Mouse (Mus musculus): Measurements from ENCODE around the gene Uqcc3. TPM values are rescaled to one million over a fixed set of nuclear protein-coding genes. Genes with fewer than 3 reads are reported as not detected.
"Not testable (repeated sequence)": the region's sequence is repeated elsewhere in the genome, so short reads cannot be mapped to it uniquely, and the experiment has no call there.

Uqcc3 gene
- polyA plus RNA-seq, 1 experiment, result 37.6 TPM

DNA sequence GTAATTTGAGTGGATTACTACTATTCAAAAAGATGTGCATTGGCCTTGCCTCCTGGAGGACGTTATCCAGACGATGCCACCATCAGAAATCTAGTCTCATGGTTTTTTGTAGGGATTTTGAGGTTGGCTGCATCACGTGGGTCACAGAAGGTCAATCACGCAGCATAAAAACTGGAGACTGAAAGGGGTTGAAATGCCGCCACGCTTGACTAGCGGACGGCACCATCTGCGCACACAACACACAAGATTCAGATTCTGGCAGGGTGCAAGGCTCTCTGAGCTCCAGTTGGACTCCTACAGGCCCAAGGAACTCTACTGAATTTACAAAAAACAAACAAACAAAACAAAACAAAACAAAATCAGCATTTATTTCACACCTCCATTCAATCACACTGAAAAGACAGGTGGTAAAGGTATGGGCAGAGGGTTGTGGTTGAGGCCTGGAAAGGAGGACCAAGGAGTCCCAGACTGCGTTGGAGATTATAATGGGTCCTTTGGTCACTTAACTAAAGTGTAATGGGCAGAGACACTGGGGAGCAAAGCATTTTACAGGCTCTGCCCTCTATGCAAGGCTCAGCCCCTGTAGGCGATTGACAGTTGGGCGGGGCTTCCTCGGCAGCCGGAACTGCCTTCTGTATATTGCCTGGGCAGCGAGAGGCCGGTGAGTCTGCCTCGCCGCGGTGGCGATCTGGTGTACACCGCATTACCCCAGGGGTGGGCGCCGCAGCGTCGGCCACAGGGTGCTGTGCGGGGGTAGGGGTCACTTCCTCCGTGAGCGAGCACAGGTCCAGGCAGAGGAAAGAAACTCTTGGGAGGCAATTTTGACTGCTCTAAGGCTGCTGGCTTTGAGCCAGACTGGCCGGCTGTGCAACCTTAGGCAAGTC lies 40.6 kb downstream of the Uqcc3 start:
- WGBS, result 27% methylated on average over 29 of the region's 29 CpGs
- TF ChIP-seq CTCF (IDR thresholded peaks at IDR 0.05; ENCODE audit: insufficient read depth, low read length) (no peak), POLR2A (IDR thresholded peaks at IDR 0.05; ENCODE audit: borderline replicate concordance, extremely low read depth, low read depth, low read length) (peak; percentile 65; the same call in 1 of the 2 replicates)
- peak; percentile 75 for DNase-seq
- peak overlapping the region; percentile 74 for H3K4me3 ChIP-seq (replicated peaks; ENCODE audit: extremely low read depth, low read depth, low read length)
- peaks cover 8% of the 10 kb centered on the region; the same call in 1 of the 2 replicates for H3K4me1 ChIP-seq (ENCODE audit: control insufficient read depth, insufficient read depth, low read length)

DNA sequence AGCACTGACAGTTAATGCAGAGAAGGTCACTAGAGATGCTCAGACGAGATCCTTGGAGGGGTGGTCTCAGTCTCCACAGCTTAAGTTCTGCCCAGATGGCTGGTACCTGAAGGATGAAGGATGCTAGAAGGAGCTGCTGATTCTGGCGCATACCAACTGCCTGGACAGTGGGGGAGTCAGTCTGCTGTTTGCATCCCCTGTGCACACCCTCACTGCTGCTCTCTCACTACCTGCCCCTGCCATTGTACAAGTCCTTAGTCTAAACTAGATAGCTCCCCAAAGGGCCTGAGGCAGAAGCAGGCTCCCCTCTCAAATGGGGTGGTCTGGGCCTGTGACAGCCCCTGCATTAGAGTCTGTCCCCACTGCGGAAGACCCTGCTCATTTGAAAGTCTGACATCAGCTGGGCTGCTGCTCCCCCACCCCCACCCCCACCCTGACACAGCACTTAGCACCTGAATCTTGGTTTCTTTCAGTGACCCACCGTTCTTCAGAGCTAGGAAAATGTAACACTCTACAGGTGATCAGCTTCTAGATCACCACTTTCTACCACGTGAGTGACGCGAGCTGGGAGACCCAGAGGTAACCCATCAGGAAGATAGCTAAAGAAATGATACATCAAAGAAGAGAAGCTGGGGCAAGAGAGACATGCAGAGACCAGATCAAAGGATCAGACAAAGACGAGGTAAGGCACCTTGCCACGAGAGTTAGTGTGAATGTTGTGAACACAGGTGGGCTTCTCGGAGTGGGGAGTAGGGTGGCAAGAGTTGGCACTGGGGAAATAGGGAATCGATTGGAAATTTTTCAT lies 41.4 kb downstream of the Uqcc3 start, which contains the start of gene Gng3:
Gene Gng3 (minus strand): TSS at position 92 of the 805 bp plus-strand sequence.
- TF ChIP-seq POLR2A (IDR thresholded peaks at IDR 0.05; ENCODE audit: borderline replicate concordance, extremely low read depth, low read depth, low read length) (no peak), CTCF (IDR thresholded peaks at IDR 0.05; ENCODE audit: insufficient read depth, low read length) (no peak)
- WGBS, result 81% methylated on average over 11 of the region's 11 CpGs
- Histone ChIP-seq H3K4me3 (replicated peaks; ENCODE audit: extremely low read depth, low read depth, low read length) (peak within 1 kb of the TSS; percentile 72), H3K4me1 (ENCODE audit: control insufficient read depth, insufficient read depth, low read length) (peaks cover 8% of the 10 kb centered on the region; the same call in 1 of the 2 replicates)
- DNase-seq, result no peak

- Histone ChIP-seq H3K4me3 (replicated peaks; ENCODE audit: extremely low read depth, low read depth, low read length) (peak overlapping the region; percentile 72), H3K4me1 (ENCODE audit: control insufficient read depth, insufficient read depth, low read length) (peaks cover 8% of the 10 kb centered on the region; the same call in 1 of the 2 replicates)
- DNase-seq, result no peak
- TF ChIP-seq POLR2A (IDR thresholded peaks at IDR 0.05; ENCODE audit: borderline replicate concordance, extremely low read depth, low read depth, low read length) (no peak), CTCF (IDR thresholded peaks at IDR 0.05; ENCODE audit: insufficient read depth, low read length) (no peak)
- 20% methylated on average over 15 of the region's 15 CpGs for whole genome bisulfite sequencing
Measured at GRCm38 (mm10) chr19:8838041-8838730, 42.5 kb downstream of the Uqcc3 start.

DNA sequence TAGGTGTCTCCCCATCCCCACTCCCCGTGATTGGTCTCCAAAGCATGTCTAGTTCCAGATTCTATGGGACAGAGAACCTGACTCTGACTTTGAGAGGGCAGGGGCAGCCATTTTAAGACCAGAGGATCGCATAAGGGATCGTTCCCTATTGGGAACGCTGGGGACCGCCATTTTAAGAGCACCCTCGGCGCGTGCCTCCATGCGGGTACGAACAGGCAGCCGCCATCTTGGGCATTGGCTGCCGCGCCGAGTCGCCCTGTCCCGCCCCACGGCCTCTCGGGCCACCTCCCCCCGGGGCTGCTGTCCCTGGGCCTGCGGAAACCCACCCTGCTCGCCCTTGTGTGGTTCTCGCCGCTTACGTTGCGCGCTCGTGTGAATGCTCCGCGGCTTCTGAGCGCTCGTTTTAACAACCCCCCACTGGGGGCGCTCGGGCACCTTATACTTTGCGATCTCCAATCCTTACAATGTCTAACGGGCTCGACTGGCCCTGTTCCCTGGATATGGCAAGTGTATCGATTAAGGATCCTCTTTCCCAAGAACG lies 43.4 kb downstream of the Uqcc3 start, which contains the start of gene Bscl2:
Gene Bscl2 (plus strand): TSS at position 217 of the 541 bp plus-strand sequence.
- peak; percentile 86 for DNase-seq
- under 1% methylated on average over 38 of the region's 38 CpGs for WGBS
- Histone ChIP-seq H3K4me1 (ENCODE audit: control insufficient read depth, insufficient read depth, low read length) (peaks cover 8% of the 10 kb centered on the region; the same call in 1 of the 2 replicates), H3K4me3 (replicated peaks; ENCODE audit: extremely low read depth, low read depth, low read length) (peak within 1 kb of the TSS; percentile 72)
- peak; percentile 69 for TF ChIP-seq POLR2A (IDR thresholded peaks at IDR 0.05; ENCODE audit: borderline replicate concordance, extremely low read depth, low read depth, low read length)
- TF ChIP-seq CTCF (IDR thresholded peaks at IDR 0.05; ENCODE audit: insufficient read depth, low read length), result peak; percentile 32; the same call in 1 of the 2 replicates

- 96% methylated on average over 10 of the region's 10 CpGs for WGBS
- not testable (repeated sequence) for H3K4me1 ChIP-seq (ENCODE audit: control insufficient read depth, insufficient read depth, low read length); H3K4me3 ChIP-seq (replicated peaks; ENCODE audit: extremely low read depth, low read depth, low read length); DNase-seq
Measured at GRCm38 (mm10) chr19:8836327-8836726, 44.4 kb downstream of the Uqcc3 start.

- TF ChIP-seq POLR2A (IDR thresholded peaks at IDR 0.05; ENCODE audit: borderline replicate concordance, extremely low read depth, low read depth, low read length) (no peak), CTCF (IDR thresholded peaks at IDR 0.05; ENCODE audit: insufficient read depth, low read length) (no peak)
- H3K4me1 ChIP-seq (ENCODE audit: control insufficient read depth, insufficient read depth, low read length), result peaks cover under 1% of the 10 kb centered on the region; the same call in 1 of the 2 replicates
- DNase-seq, result no peak
- 81% methylated on average over 4 of the region's 4 CpGs for WGBS
- H3K4me3 ChIP-seq (replicated peaks; ENCODE audit: extremely low read depth, low read depth, low read length), result no peak overlapping the region
Measured at GRCm38 (mm10) chr19:8832971-8833370, 47.8 kb downstream of the Uqcc3 start.

DNA sequence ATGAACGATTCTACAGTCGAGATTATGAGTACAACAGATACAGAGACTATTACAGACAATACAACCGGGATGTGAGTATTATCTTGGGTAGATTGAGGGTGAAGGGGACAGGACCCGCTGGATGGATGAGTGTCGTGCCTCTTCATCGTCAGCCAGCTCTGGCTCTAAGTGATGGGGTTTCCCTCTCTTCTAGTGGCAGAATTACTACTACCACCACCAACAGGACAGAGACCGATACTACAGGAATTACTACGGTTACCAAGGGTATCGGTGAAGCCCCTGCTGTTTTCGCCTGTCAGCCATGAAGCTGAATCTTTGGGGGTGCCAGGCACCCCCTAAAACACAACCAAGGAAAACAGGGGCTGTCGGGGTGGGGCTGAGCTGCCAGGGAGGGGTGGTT lies 49.5 kb downstream of the Uqcc3 start:
- no peak overlapping the region for H3K4me3 ChIP-seq (replicated peaks; ENCODE audit: extremely low read depth, low read depth, low read length)
- no peak for TF ChIP-seq POLR2A (IDR thresholded peaks at IDR 0.05; ENCODE audit: borderline replicate concordance, extremely low read depth, low read depth, low read length)
- no peak for TF ChIP-seq CTCF (IDR thresholded peaks at IDR 0.05; ENCODE audit: insufficient read depth, low read length)
- DNase-seq, result no peak
- no peaks in the 10 kb centered on the region for H3K4me1 ChIP-seq (ENCODE audit: control insufficient read depth, insufficient read depth, low read length)
- WGBS, result 83% methylated on average over 11 of the region's 11 CpGs

GRCm38 (mm10) chr19:8830664-8831063 lies 50.1 kb downstream of the Uqcc3 start:
- Histone ChIP-seq H3K4me1 (ENCODE audit: control insufficient read depth, insufficient read depth, low read length) (no peaks in the 10 kb centered on the region), H3K4me3 (replicated peaks; ENCODE audit: extremely low read depth, low read depth, low read length) (no peak overlapping the region)
- TF ChIP-seq CTCF (IDR thresholded peaks at IDR 0.05; ENCODE audit: insufficient read depth, low read length) (no peak), POLR2A (IDR thresholded peaks at IDR 0.05; ENCODE audit: borderline replicate concordance, extremely low read depth, low read depth, low read length) (no peak)
- WGBS, result 88% methylated on average over 8 of the region's 8 CpGs
- DNase-seq, result no peak

Other genes with a start within 250 kb of the Uqcc3 start
- gene Chrm1, start 217.1 kb downstream of the Uqcc3 start, polyA plus RNA-seq (2012; rRNA removed), result 0.89 and 1.7 TPM in 2 replicates
- 263 and 265 TPM in 2 replicates for gene Slc3a2, start 157.6 kb downstream of the Uqcc3 start, polyA plus RNA-seq (2012; rRNA removed)
- 19.5 and 21.3 TPM in 2 replicates for gene Wdr74, start 145.1 kb downstream of the Uqcc3 start, polyA plus RNA-seq (2012; rRNA removed)
- gene 1700092M07Rik, start 140.2 kb downstream of the Uqcc3 start, polyA plus RNA-seq (2012; rRNA removed), result not detected in 2 replicates
- gene Stx5a, start 139.5 kb downstream of the Uqcc3 start, polyA plus RNA-seq (2012; rRNA removed), result 79.0 and 88.0 TPM in 2 replicates
- 61.4 and 85.3 TPM in 2 replicates for gene Nxf1, start 123.8 kb downstream of the Uqcc3 start, polyA plus RNA-seq (2012; rRNA removed)
- 188 and 217 TPM in 2 replicates for gene Tmem223, start 109.9 kb downstream of the Uqcc3 start, polyA plus RNA-seq (2012; rRNA removed)
- 88.7 and 103 TPM in 2 replicates for gene Tmem179b, start 106.5 kb downstream of the Uqcc3 start, polyA plus RNA-seq (2012; rRNA removed)
- gene Taf6l, start 94.5 kb downstream of the Uqcc3 start, polyA plus RNA-seq (2012; rRNA removed), result 8.6 and 9.0 TPM in 2 replicates
- 26.2 and 42.5 TPM in 2 replicates for gene Polr2g, start 82.3 kb downstream of the Uqcc3 start, polyA plus RNA-seq (2012; rRNA removed)
- gene Zbtb3, start 78.4 kb downstream of the Uqcc3 start, polyA plus RNA-seq (2012; rRNA removed), result 1.9 and 2.3 TPM in 2 replicates
- 8.5 and 12.8 TPM in 2 replicates for gene Ttc9c, start 61.6 kb downstream of the Uqcc3 start, polyA plus RNA-seq (2012; rRNA removed)
- 25.4 and 28.0 TPM in 2 replicates for gene Hnrnpul2, start 60.9 kb downstream of the Uqcc3 start, polyA plus RNA-seq (2012; rRNA removed)
- not detected in 2 replicates for gene AC129217.1, start 51.1 kb downstream of the Uqcc3 start, polyA plus RNA-seq (2012; rRNA removed)
- 140 and 164 TPM in 2 replicates for gene Bscl2, start 43.5 kb downstream of the Uqcc3 start, polyA plus RNA-seq (2012; rRNA removed)
- gene Gng3, start 41.7 kb downstream of the Uqcc3 start, polyA plus RNA-seq (2012; rRNA removed), result 0.11 and 0.19 TPM in 2 replicates
- 2.1 and 3.4 TPM in 2 replicates for gene Lrrn4cl, start 30.2 kb downstream of the Uqcc3 start, polyA plus RNA-seq (2012; rRNA removed)
- 84.2 and 101 TPM in 2 replicates for gene Ubxn1, start 9.4 kb downstream of the Uqcc3 start, polyA plus RNA-seq (2012; rRNA removed)
- 0.58 and 1.7 TPM in 2 replicates for gene Lbhd1, start 2.8 kb upstream of the Uqcc3 start, polyA plus RNA-seq (2012; rRNA removed)
- gene Gm49403, start 3.0 kb upstream of the Uqcc3 start, polyA plus RNA-seq (2012; rRNA removed), result not detected in 2 replicates
- 11.8 and 15.4 TPM in 2 replicates for gene 1810009A15Rik, start 7.9 kb upstream of the Uqcc3 start, polyA plus RNA-seq (2012; rRNA removed)
- gene Gm49416, start 8.0 kb upstream of the Uqcc3 start, polyA plus RNA-seq (2012; rRNA removed), result not detected in 2 replicates
- gene Ints5, start 12.1 kb upstream of the Uqcc3 start, polyA plus RNA-seq (2012; rRNA removed), result 18.5 and 22.2 TPM in 2 replicates
- 83.8 and 124 TPM in 2 replicates for gene Ganab, start 17.1 kb upstream of the Uqcc3 start, polyA plus RNA-seq (2012; rRNA removed)
- gene B3gat3, start 39.5 kb upstream of the Uqcc3 start, polyA plus RNA-seq (2012; rRNA removed), result 92.3 and 107 TPM in 2 replicates
- gene Rom1, start 48.4 kb upstream of the Uqcc3 start, polyA plus RNA-seq (2012; rRNA removed), result 11.3 and 14.1 TPM in 2 replicates
- gene Eml3, start 48.6 kb upstream of the Uqcc3 start, polyA plus RNA-seq (2012; rRNA removed), result 50.5 and 65.5 TPM in 2 replicates
- 20.0 and 26.9 TPM in 2 replicates for gene Mta2, start 61.0 kb upstream of the Uqcc3 start, polyA plus RNA-seq (2012; rRNA removed)
- gene Tut1, start 72.9 kb upstream of the Uqcc3 start, polyA plus RNA-seq (2012; rRNA removed), result 14.9 and 17.9 TPM in 2 replicates
- 121 and 206 TPM in 2 replicates for gene Eef1g, start 86.1 kb upstream of the Uqcc3 start, polyA plus RNA-seq (2012; rRNA removed)
- 56.3 and 84.7 TPM in 2 replicates for gene Ahnak, start 108.4 kb upstream of the Uqcc3 start, polyA plus RNA-seq (2012; rRNA removed)
- 138,577 and 142,361 TPM in 2 replicates for gene Scgb1a1, start 207.0 kb upstream of the Uqcc3 start, polyA plus RNA-seq (2012; rRNA removed)

Measured in lung, adult 2 months (tissue).